Mouse (Mus musculus): Measurements from ENCODE around the gene Sfmbt2.
"Not testable (repeated sequence)": the region's sequence is repeated elsewhere in the genome, so short reads cannot be mapped to it uniquely, and the experiment has no call there.

The Sfmbt2 gene

GRCm38 (mm10) chr2:10370176-10370575 lies at the start of gene Sfmbt2:
Sfmbt2 (plus strand) TSS chr2:10370510.
- no peak for DNase-seq

GRCm38 (mm10) chr2:10321093-10321492 lies 49.2 kb upstream of the Sfmbt2 start:
- DNase-seq, result no peak

- DNase-seq, result no peak
Observed at GRCm38 (mm10) chr2:10323173-10323572, 47.1 kb upstream of the Sfmbt2 start.

GRCm38 (mm10) chr2:10324980-10325379 lies 45.3 kb upstream of the Sfmbt2 start:
- no peak for DNase-seq

GRCm38 (mm10) chr2:10330216-10330615 lies 40.1 kb upstream of the Sfmbt2 start:
- DNase-seq, result no peak

GRCm38 (mm10) chr2:10334299-10334698 lies 36.0 kb upstream of the Sfmbt2 start:
- DNase-seq, result no peak

GRCm38 (mm10) chr2:10335037-10335608 lies 35.2 kb upstream of the Sfmbt2 start:
- DNase-seq, result no peak

- no peak for DNase-seq
Observed at GRCm38 (mm10) chr2:10340022-10340421, 30.3 kb upstream of the Sfmbt2 start.

- DNase-seq, result no peak
Observed at GRCm38 (mm10) chr2:10343523-10343922, 26.8 kb upstream of the Sfmbt2 start.

GRCm38 (mm10) chr2:10344073-10344472 lies 26.2 kb upstream of the Sfmbt2 start:
- not testable (repeated sequence) for DNase-seq

- DNase-seq, result no peak
Observed at GRCm38 (mm10) chr2:10347193-10347592, 23.1 kb upstream of the Sfmbt2 start.

- no peak for DNase-seq
Observed at GRCm38 (mm10) chr2:10348036-10348435, 22.3 kb upstream of the Sfmbt2 start.

- no peak for DNase-seq
Observed at GRCm38 (mm10) chr2:10350266-10350810, 20.0 kb upstream of the Sfmbt2 start.

GRCm38 (mm10) chr2:10351125-10351524 lies 19.2 kb upstream of the Sfmbt2 start:
- DNase-seq, result no peak

GRCm38 (mm10) chr2:10352887-10353286 lies 17.4 kb upstream of the Sfmbt2 start:
- DNase-seq, result no peak

- DNase-seq, result no peak
Observed at GRCm38 (mm10) chr2:10353889-10354288, 16.4 kb upstream of the Sfmbt2 start.

GRCm38 (mm10) chr2:10359861-10360260 lies 10.4 kb upstream of the Sfmbt2 start:
- DNase-seq, result no peak

GRCm38 (mm10) chr2:10365081-10365480 lies 5.2 kb upstream of the Sfmbt2 start:
- no peak for DNase-seq

- DNase-seq, result no peak
Observed at GRCm38 (mm10) chr2:10366284-10366683, 4.0 kb upstream of the Sfmbt2 start.

- no peak for DNase-seq
Observed at GRCm38 (mm10) chr2:10369676-10370075, 634 bp upstream of the Sfmbt2 start.

GRCm38 (mm10) chr2:10370687-10371458 lies 563 bp downstream of the Sfmbt2 start:
- DNase-seq, result no peak

GRCm38 (mm10) chr2:10371459-10371817 lies 1.1 kb downstream of the Sfmbt2 start:
- DNase-seq, result no peak

- DNase-seq, result no peak
Observed at GRCm38 (mm10) chr2:10371899-10372298, 1.6 kb downstream of the Sfmbt2 start.

GRCm38 (mm10) chr2:10372321-10372723 lies 2.0 kb downstream of the Sfmbt2 start:
- peak; percentile 69 for DNase-seq
